Mouse (Mus musculus) forebrain, embryonic 12.5 days (tissue): ENCODE results near the gene Tmem159. TPM values are rescaled to one million over a fixed set of nuclear protein-coding genes. Genes with fewer than 3 reads are reported as not detected.

Source experiments
- ATAC-seq: fragments of 200-750 bp; cut with Nextera tagmentation; 2 replicates; pipeline ENCODE4 v1.8.0; 2017; ENCODE audit warnings: moderate TSS enrichment; ENCODE audit not compliant: low FRiP score
- H3K27ac ChIP-seq: fragments of 300-500 bp; sonication (generic); 2 replicates; pipeline ENCODE4 v1.5.1; 2016; ENCODE audit warnings: mild to moderate bottlenecking
- H3K27me3 ChIP-seq: fragments of 300-500 bp; sonication (generic); 2 replicates; pipeline ENCODE4 v1.6.1; 2016; ENCODE audit warnings: mild to moderate bottlenecking
- H3K36me3 ChIP-seq: fragments of 300-500 bp; sonication (generic); replicated peaks from 2 replicates; pipeline ENCODE4 v1.6.1; 2016; ENCODE audit warnings: mild to moderate bottlenecking
- H3K4me1 ChIP-seq: fragments of 300-500 bp; sonication (generic); 2 replicates; pipeline ENCODE4 v1.6.1; 2016
- H3K4me2 ChIP-seq: fragments of 300-500 bp; sonication (generic); 2 replicates; pipeline ENCODE4 v1.6.1; 2016; ENCODE audit warnings: mild to moderate bottlenecking, moderate library complexity
- H3K4me3 ChIP-seq: fragments of 300-500 bp; sonication (generic); replicated peaks from 2 replicates; pipeline ENCODE4 v1.5.1; 2016; ENCODE audit warnings: mild to moderate bottlenecking
- H3K9ac ChIP-seq: fragments of 300-500 bp; sonication (generic); 2 replicates; pipeline ENCODE4 v1.6.1; 2016; ENCODE audit warnings: mild to moderate bottlenecking
- H3K9me3 ChIP-seq: fragments of 300-500 bp; sonication (generic); 2 replicates; pipeline ENCODE4 v1.6.1; 2016
- WGBS: fragments of 180-500 bp; shearing (Covaris S2); methylation state at CpG from one replicate; pipeline ENCODE4 v1.1.7; 2016; 5-methylcytosine and 5-hydroxymethylcytosine counted together
- polyA plus RNA-seq: library from polyadenylated mRNA; unstranded; fragments of >200 nt; fragmentation: Nextera tagmentation; extraction: Ambion mirVana; gene quantifications from 2 replicates; pipeline ENCODE4 v1.2.1, GENCODE M21; 2016

Tmem159 gene
- polyA plus RNA-seq, 1 experiment from 2014 or later, result 8.9 TPM

DNA sequence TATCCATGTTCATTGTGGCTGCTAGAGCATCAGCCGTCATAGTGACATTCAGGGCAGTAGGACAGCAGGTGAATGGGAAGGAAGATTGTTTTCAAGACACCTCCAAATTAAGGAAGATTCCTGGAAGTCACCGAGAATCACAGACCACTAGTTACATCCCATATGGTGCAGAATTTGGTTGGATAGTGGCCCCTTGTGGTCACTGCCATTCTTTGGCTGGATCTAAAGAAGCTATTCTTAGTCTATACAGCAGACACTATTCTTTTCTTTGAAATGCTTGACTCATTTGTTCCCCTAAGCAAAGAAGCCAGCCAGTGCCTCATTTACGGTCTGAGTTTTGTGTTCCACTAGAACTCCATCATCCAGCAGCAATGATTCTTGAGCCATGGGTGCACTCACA is 2.8 kb downstream of the Tmem159 start:
- ATAC-seq, result no peak
- 48% methylated on average over 3 of the region's 3 CpGs for WGBS

DNA sequence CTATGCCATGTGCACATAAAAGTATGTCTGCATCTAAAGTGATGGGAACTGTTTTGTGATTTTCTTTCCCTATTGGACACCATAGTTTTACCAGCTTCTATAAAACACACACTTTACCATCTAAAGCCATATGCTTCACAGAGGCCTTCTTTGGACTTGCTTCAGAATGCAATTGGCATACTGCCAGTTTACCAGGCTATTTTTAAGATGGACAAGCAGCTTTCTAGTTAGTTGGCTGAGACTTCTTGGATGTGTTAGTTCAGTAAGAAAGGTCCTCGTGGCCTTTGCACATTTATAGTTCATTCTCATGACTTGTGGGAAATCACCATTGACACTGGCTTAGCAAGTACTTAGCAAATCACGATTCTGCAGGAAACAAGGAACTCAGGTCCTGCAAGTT is 4.2 kb downstream of the Tmem159 start:
- Histone ChIP-seq H3K27ac (no peak overlapping the region), H3K9me3 (no peaks in the 10 kb centered on the region)
- 72% methylated on average over 2 of the region's 2 CpGs for WGBS

More for the DNA sequence above, 2.8 kb downstream of the Tmem159 start:
- Histone ChIP-seq H3K4me3 (no peak overlapping the region), H3K27me3 (peaks cover 28% of the 10 kb centered on the region), H3K4me1 (peaks cover 14% of the 10 kb centered on the region), H3K4me2 (no peak overlapping the region), H3K27ac (no peak overlapping the region), H3K9me3 (no peaks in the 10 kb centered on the region), H3K9ac (no peak overlapping the region), H3K36me3 (no peaks in the 10 kb centered on the region)

DNA sequence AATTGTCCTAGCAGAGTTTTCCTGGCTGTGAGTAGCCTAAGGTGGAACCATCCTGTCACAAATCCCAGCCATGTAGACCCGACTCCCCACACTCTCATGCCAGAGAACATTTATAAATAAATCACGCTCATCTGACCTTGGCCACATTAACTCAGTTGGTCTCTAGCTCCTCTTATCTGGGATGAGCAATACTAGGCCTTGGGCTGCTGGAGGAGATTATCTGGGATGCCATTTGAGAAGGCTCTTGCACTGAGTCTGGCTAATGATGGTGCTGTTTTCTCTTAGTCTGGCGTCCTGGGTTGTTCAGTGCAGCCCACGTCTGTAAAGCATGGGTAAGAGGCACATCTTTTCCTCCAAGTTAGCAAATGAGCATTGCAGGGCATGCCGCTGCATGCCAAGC is 7.5 kb downstream of the Tmem159 start:
- Histone ChIP-seq H3K9ac (no peak overlapping the region), H3K4me1 (no peaks in the 10 kb centered on the region), H3K4me2 (no peak overlapping the region), H3K9me3 (no peaks in the 10 kb centered on the region), H3K27ac (no peak overlapping the region), H3K4me3 (no peak overlapping the region), H3K27me3 (no peaks in the 10 kb centered on the region), H3K36me3 (no peaks in the 10 kb centered on the region)
- 81% methylated on average over 5 of the region's 5 CpGs for WGBS
- no peak for ATAC-seq

More for the DNA sequence above, 4.2 kb downstream of the Tmem159 start:
- H3K4me3 ChIP-seq, result no peak overlapping the region
- H3K36me3 ChIP-seq, result no peaks in the 10 kb centered on the region
- no peak overlapping the region for H3K4me2 ChIP-seq
- H3K4me1 ChIP-seq, result peaks cover 14% of the 10 kb centered on the region
- no peak for ATAC-seq
- no peak overlapping the region for H3K9ac ChIP-seq
- H3K27me3 ChIP-seq, result peaks cover 24% of the 10 kb centered on the region

DNA sequence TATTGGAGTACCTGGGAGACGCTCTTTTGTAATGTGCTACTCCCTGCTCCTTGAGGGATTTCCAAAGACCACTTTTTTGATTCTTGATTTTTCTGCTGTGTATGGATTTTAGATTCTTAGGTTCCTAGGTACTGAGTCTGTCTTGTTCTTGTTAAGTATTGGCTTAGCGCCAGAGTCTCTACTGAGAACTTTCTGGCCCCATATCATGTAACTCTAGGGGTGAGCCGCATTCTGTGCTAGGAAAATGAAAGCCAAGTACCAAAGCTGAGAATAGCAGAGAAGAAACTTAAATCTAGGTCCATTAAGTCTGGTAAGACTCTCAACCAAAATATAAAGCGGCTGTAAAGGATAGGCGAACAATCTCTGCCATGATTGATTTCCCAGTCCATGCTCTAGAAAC is 14.8 kb downstream of the Tmem159 start:
- Histone ChIP-seq H3K4me1 (peaks cover 7% of the 10 kb centered on the region; the same call in 1 of the 2 replicates), H3K27ac (no peak overlapping the region)
- WGBS, result 85% methylated on average over 5 of the region's 5 CpGs

GRCm38 (mm10) chr7:120117529-120117928 is 15.4 kb downstream of the Tmem159 start:
- 35% methylated on average over 6 of the region's 6 CpGs for WGBS
- H3K9me3 ChIP-seq, result no peaks in the 10 kb centered on the region
- H3K27ac ChIP-seq, result no peak overlapping the region
- H3K4me3 ChIP-seq, result no peak overlapping the region
- no peak overlapping the region for H3K4me2 ChIP-seq
- H3K9ac ChIP-seq, result no peak overlapping the region
- H3K36me3 ChIP-seq, result no peaks in the 10 kb centered on the region
- no peaks in the 10 kb centered on the region for H3K27me3 ChIP-seq
- H3K4me1 ChIP-seq, result peaks cover 7% of the 10 kb centered on the region; the same call in 1 of the 2 replicates
- no peak for ATAC-seq

More for the DNA sequence above, 14.8 kb downstream of the Tmem159 start:
- Histone ChIP-seq H3K36me3 (no peaks in the 10 kb centered on the region), H3K9ac (no peak overlapping the region), H3K27me3 (no peaks in the 10 kb centered on the region), H3K4me2 (no peak overlapping the region), H3K9me3 (no peaks in the 10 kb centered on the region), H3K4me3 (no peak overlapping the region)
- no peak for ATAC-seq

DNA sequence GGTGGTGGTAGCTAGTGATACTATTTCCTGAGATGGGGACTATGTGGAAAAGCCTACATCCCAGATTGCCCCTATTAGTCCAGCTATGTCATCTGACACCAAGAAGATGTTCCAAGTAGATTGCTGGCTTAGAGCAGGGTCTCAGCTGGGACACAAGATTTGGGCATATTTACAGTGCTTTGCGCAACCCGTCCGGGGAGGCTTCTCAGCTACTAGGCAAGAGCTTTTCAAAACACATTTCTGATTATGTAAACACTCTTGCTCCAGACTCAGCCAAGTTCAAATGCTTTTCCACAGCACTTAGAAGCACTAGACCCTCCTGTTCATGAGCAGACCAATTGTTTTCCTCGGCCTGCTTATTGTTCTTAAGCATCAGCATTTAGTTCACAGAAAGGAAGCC is 21.6 kb downstream of the Tmem159 start:
- no peak overlapping the region for H3K4me2 ChIP-seq
- 0 out of 2 replicates have a peak, but pooled peaks cover 8% of the 10 kb centered on the region for H3K27me3 ChIP-seq
- peaks cover 12% of the 10 kb centered on the region; the same call in 1 of the 2 replicates for H3K4me1 ChIP-seq
- 81% methylated on average over 4 of the region's 4 CpGs for WGBS
- H3K9ac ChIP-seq, result no peak overlapping the region
- no peak overlapping the region for H3K27ac ChIP-seq
- no peaks in the 10 kb centered on the region for H3K36me3 ChIP-seq
- no peak overlapping the region for H3K4me3 ChIP-seq
- ATAC-seq, result no peak
- no peaks in the 10 kb centered on the region for H3K9me3 ChIP-seq

DNA sequence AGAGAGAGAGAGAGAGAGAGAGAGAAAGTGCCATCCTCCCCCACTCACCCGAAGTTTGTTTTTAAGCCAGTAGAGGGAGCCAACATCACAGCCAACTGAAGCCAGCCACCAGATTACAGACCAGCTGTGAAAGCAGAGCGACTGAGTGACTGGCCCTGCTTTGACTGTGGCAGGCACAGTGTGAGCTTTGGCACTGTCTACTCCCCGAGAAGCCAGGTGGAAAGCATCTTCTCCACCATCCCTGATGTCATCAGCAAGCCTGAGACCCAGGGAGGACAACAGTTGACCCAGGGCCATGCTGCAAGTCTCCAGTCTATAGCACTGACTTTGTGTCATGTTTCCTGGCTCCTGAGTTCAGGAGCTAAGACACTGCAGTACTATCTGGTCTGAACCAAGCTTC is 22.7 kb downstream of the Tmem159 start:
- WGBS, result 2% methylated on average over 3 of the region's 3 CpGs
- ATAC-seq, result peak; percentile 55; the same call in 1 of the 2 replicates
- Histone ChIP-seq H3K4me3 (no peak overlapping the region), H3K9me3 (no peaks in the 10 kb centered on the region), H3K27ac (no peak overlapping the region), H3K9ac (no peak overlapping the region), H3K27me3 (peaks cover 8% of the 10 kb centered on the region; the same call in 1 of the 2 replicates), H3K4me1 (peaks cover 12% of the 10 kb centered on the region; the same call in 1 of the 2 replicates), H3K36me3 (no peaks in the 10 kb centered on the region), H3K4me2 (no peak overlapping the region)

DNA sequence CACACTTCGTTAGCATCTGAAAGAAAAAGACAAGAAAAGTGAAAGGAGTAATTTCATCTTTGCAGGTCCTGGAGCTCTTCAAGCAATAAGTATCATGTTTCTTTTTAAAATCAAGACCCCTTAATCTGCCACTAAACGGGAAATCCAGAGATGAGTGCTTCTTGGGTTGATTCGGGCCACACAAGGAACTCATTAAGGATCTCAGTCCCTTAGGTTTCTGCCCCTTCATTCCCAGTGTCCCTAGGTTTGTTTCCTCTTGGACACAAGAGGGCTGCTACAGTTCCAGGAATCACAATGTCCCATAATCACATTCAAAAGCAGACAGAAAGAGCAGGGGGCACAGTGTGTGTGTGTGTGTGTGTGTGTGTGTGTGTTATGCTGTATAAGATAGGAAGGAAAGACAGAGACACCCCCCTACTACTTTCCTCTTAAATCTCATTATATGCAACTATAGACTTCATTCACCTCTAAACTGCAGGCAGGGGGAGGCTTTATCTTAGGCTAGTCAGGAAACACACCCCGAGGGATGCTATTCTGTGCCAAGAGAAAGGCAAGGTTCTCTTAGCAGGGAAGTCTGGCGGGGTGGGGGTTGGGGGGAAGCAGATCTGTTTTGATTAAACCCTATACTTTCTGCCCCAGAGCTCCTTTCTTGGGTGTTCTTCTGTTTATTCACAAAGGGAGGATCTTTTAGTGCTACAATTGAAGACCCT is 25.0 kb downstream of the Tmem159 start:
- WGBS, result 8% methylated on average over 5 of the region's 5 CpGs
- H3K9me3 ChIP-seq, result no peaks in the 10 kb centered on the region
- no peak for ATAC-seq

GRCm38 (mm10) chr7:120127686-120128059 is 25.5 kb downstream of the Tmem159 start:
- Histone ChIP-seq H3K4me1 (peaks cover 12% of the 10 kb centered on the region; the same call in 1 of the 2 replicates), H3K27me3 (peaks cover 8% of the 10 kb centered on the region; the same call in 1 of the 2 replicates), H3K36me3 (no peaks in the 10 kb centered on the region), H3K9ac (no peak overlapping the region), H3K9me3 (no peaks in the 10 kb centered on the region), H3K27ac (no peak overlapping the region), H3K4me2 (no peak overlapping the region), H3K4me3 (no peak overlapping the region)
- 43% methylated on average over 4 of the region's 4 CpGs for WGBS
- no peak for ATAC-seq

More for the DNA sequence above, 25.0 kb downstream of the Tmem159 start:
- Histone ChIP-seq H3K4me3 (no peak overlapping the region), H3K4me2 (no peak overlapping the region), H3K27ac (no peak overlapping the region), H3K36me3 (no peaks in the 10 kb centered on the region), H3K9ac (no peak overlapping the region), H3K4me1 (peaks cover 12% of the 10 kb centered on the region; the same call in 1 of the 2 replicates), H3K27me3 (peaks cover 8% of the 10 kb centered on the region; the same call in 1 of the 2 replicates)

DNA sequence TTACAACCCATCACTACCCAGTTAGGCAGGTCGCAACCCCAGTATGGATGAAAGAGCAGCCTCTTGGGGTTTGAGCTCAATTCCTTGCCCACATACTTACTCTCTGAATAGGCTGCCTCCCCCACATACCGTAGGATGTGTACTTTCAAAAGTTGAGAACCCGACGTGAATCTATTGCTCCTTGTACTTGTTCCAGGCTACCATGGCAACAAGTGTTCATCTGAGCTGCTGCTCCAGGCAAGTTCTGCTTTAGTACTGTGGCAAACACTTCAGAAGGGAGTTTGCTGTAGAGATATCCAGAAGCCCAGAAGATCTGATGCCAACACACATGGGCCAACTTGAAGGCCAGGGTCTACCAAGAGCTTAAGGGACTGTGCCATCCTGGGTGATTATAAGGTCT is 26.8 kb downstream of the Tmem159 start:
- Histone ChIP-seq H3K27me3 (peaks cover 8% of the 10 kb centered on the region; the same call in 1 of the 2 replicates), H3K9me3 (no peaks in the 10 kb centered on the region), H3K4me2 (no peak overlapping the region), H3K27ac (no peak overlapping the region), H3K4me1 (peaks cover 12% of the 10 kb centered on the region; the same call in 1 of the 2 replicates), H3K9ac (no peak overlapping the region), H3K36me3 (no peaks in the 10 kb centered on the region), H3K4me3 (no peak overlapping the region)
- no peak for ATAC-seq
- WGBS, result 72% methylated on average over 4 of the region's 4 CpGs

DNA sequence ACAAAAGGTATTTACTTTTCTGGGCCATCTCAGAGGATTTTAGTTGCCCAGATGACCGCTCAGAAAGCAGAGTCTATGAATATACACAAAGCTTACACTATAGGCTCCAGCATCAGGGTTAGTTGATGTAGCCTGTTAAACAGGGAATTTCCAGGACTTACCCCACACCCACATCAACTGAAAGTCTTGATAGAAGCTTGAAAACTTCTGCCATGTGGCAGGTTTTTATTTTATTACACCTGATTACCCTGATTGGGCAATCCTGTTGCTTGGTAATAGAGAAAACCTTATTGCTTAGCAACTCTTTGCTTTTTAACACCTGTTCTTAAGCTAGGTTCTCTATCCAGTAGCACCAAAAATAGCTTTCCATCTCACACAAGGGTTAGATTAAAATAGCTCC is 40.6 kb downstream of the Tmem159 start:
- 86% methylated on average over 1 of the region's 1 CpGs for WGBS
- Histone ChIP-seq H3K9me3 (no peaks in the 10 kb centered on the region), H3K4me3 (no peak overlapping the region), H3K27ac (no peak overlapping the region), H3K4me2 (no peak overlapping the region), H3K36me3 (no peaks in the 10 kb centered on the region), H3K27me3 (0 out of 2 replicates have a peak, but pooled peaks cover 12% of the 10 kb centered on the region), H3K9ac (no peak overlapping the region), H3K4me1 (no peaks in the 10 kb centered on the region)
- ATAC-seq, result no peak

- Histone ChIP-seq H3K9me3 (no peaks in the 10 kb centered on the region), H3K4me1 (no peaks in the 10 kb centered on the region), H3K4me2 (no peak within 1 kb of the TSS), H3K4me3 (no peak within 1 kb of the TSS), H3K9ac (no peak within 1 kb of the TSS), H3K27ac (no peak within 1 kb of the TSS), H3K27me3 (peaks cover 18% of the 10 kb centered on the region; the same call in 1 of the 2 replicates), H3K36me3 (no peaks in the 10 kb centered on the region)
- ATAC-seq, result no peak
- whole genome bisulfite sequencing, result 80% methylated on average over 9 of the region's 9 CpGs
Observed at GRCm38 (mm10) chr7:120145191-120145590, 43.0 kb downstream of the Tmem159 start, which contains the start of gene Zp2. Gene Zp2 (minus strand): TSS chr7:120145291.

- no peak for ATAC-seq
- 17% methylated on average over 3 of the region's 3 CpGs for WGBS
- no peak overlapping the region for H3K27ac ChIP-seq
- no peak overlapping the region for H3K4me2 ChIP-seq
- H3K9ac ChIP-seq, result no peak overlapping the region
- no peaks in the 10 kb centered on the region for H3K4me1 ChIP-seq
- no peaks in the 10 kb centered on the region for H3K36me3 ChIP-seq
- no peak overlapping the region for H3K4me3 ChIP-seq
- H3K27me3 ChIP-seq, result peaks cover 43% of the 10 kb centered on the region
- no peaks in the 10 kb centered on the region for H3K9me3 ChIP-seq
Observed at GRCm38 (mm10) chr7:120150257-120150656, 48.1 kb downstream of the Tmem159 start.
